Mouse (Mus musculus) midbrain, postnatal 0 days (tissue): ENCODE measurements around the gene Hist1h1c. TPM values are rescaled to one million over a fixed set of nuclear protein-coding genes. Genes with fewer than 3 reads are reported as not detected.
A peak's percentile ranks its signal among the peaks of the same experiment; 100 is the strongest.
"Not testable (repeated sequence)": the region's sequence is repeated elsewhere in the genome, so short reads cannot be mapped to it uniquely, and the experiment has no call there.

Experiments
- ATAC-seq: fragments of 200-750 bp; cut with Nextera tagmentation; 2 replicates; pipeline ENCODE4 v1.8.0; 2017; ENCODE audit warnings: moderate number of reproducible peaks, mild to moderate bottlenecking, moderate TSS enrichment, moderate library complexity; ENCODE audit not compliant: low FRiP score
- DNase-seq: peaks from one replicate; pipeline ENCODE4 v3.0.0-alpha.2; 2015; ENCODE audit warnings: low spot score
- H3K27ac ChIP-seq: fragments of 300-500 bp; sonication (generic); 2 replicates; pipeline ENCODE4 v1.5.1; 2014; ENCODE audit warnings: low read depth, mild to moderate bottlenecking, low read length, mixed read lengths
- H3K27me3 ChIP-seq: fragments of 300-500 bp; sonication (generic); 2 replicates; pipeline ENCODE4 v1.6.1; 2014; ENCODE audit warnings: low read length, control low read depth, mixed read lengths; ENCODE audit not compliant: insufficient read depth
- H3K36me3 ChIP-seq: fragments of 300-500 bp; sonication (generic); 2 replicates; pipeline ENCODE4 v1.6.1; 2014; ENCODE audit warnings: low read length, control low read depth, mixed read lengths; ENCODE audit not compliant: insufficient read depth
- H3K4me1 ChIP-seq: fragments of 300-500 bp; sonication (generic); 2 replicates; pipeline ENCODE4 v1.6.1; 2014; ENCODE audit warnings: mild to moderate bottlenecking, control low read depth, antibody characterized with exemption, low read length, mixed read lengths; ENCODE audit not compliant: insufficient read depth
- H3K4me2 ChIP-seq: fragments of 300-500 bp; sonication (generic); 2 replicates; pipeline ENCODE4 v1.6.1; 2014; ENCODE audit warnings: low read depth, mild to moderate bottlenecking, low read length, mixed read lengths; ENCODE audit not compliant: poor library complexity, severe bottlenecking
- H3K4me3 ChIP-seq: fragments of 300-500 bp; sonication (generic); 2 replicates; pipeline ENCODE4 v1.5.1; 2014; ENCODE audit warnings: low read depth, mild to moderate bottlenecking, low read length, moderate library complexity
- H3K9ac ChIP-seq: fragments of 300-500 bp; sonication (generic); replicated peaks from 2 replicates; pipeline ENCODE4 v1.6.1; 2014; ENCODE audit warnings: mild to moderate bottlenecking, low read length, moderate library complexity, mixed read lengths; ENCODE audit not compliant: poor library complexity, severe bottlenecking
- H3K9me3 ChIP-seq: fragments of 300-500 bp; sonication (generic); 2 replicates; pipeline ENCODE4 v1.6.1; 2016; ENCODE audit warnings: low read length, control low read depth
- CTCF ChIP-seq: IDR thresholded peaks from 2 replicates; pipeline ENCODE4 v1.5.1; 2016; ENCODE audit warnings: antibody characterized with exemption, mild to moderate bottlenecking
- WGBS: fragments of 180-500 bp; shearing (Covaris S2); extraction: QIAGEN DNeasy Blood & Tissue Kit; methylation state at CpG from one replicate; pipeline ENCODE4 v1.1.7; 2014; 5-methylcytosine and 5-hydroxymethylcytosine counted together
- polyA plus RNA-seq: library from polyadenylated mRNA; unstranded; fragments of >200 nt; fragmentation: Nextera tagmentation; extraction: Ambion mirVana; gene quantifications from 2 replicates; pipeline ENCODE4 v1.2.1, GENCODE M21; 2015
- total RNA-seq: library from RNA; depleted of rRNA; stranded (reverse); fragments of >200 nt; gene quantifications from 2 replicates; pipeline ENCODE4 v1.2.3, GENCODE M21; 2014

The Hist1h1c gene
- total and polyA plus RNA-seq, 2 experiments from 2014 or later, result 26.1 to 243 TPM

DNA sequence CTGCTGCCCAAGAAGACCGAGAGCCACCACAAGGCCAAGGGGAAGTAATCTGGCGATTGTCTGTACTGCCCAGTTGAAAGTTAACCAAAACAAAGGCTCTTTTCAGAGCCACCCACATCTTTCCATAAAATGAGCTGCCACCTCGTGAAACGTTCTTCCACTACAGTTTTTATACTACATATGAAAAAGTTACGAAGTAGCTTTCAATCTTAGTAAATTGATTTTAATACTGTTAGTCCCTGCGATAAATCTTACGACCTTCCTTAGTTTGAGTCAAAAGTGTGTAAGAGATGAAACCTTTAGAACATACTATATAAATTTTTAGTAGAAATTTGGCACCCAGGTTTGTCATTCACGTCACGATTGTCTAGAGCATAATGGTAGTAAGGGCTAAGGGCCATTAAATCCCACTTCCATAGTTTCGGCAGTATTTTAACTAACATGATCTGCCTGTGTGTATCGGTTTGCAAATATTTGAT is 12.9 kb downstream of the Hist1h1c start:
- H3K4me2 ChIP-seq, result peak overlapping the region; percentile 68
- H3K4me3 ChIP-seq, result peak overlapping the region; percentile 41
- no peak for DNase-seq
- ATAC-seq, result no peak
- no peak overlapping the region for H3K9ac ChIP-seq
- H3K27me3 ChIP-seq, result no peaks in the 10 kb centered on the region
- no peaks in the 10 kb centered on the region for H3K4me1 ChIP-seq
- H3K27ac ChIP-seq, result peak overlapping the region; percentile 47; the same call in 1 of the 2 replicates
- under 1% methylated on average over 11 of the region's 11 CpGs for WGBS
- no peak for TF ChIP-seq CTCF
- no peaks in the 10 kb centered on the region for H3K36me3 ChIP-seq
- H3K9me3 ChIP-seq, result no peaks in the 10 kb centered on the region

GRCm38 (mm10) chr13:23752067-23752741 is 13.6 kb downstream of the Hist1h1c start, which contains the start of gene Hist1h3b:
Gene Hist1h3b (plus strand): TSS chr13:23752267.
- not testable (repeated sequence) for H3K36me3 ChIP-seq, H3K27me3 ChIP-seq, H3K9me3 ChIP-seq, H3K4me1 ChIP-seq
- ATAC-seq (peak; percentile 75), DNase-seq (peak; percentile 97)
- 0 out of 2 replicates have a peak within 1 kb of the TSS, but pooled peaks have one; percentile 36 for H3K9ac ChIP-seq
- peak within 1 kb of the TSS; percentile 41 for H3K4me3 ChIP-seq
- 1% methylated on average over 14 of the region's 47 CpGs for WGBS
- peak within 1 kb of the TSS; percentile 83 for H3K27ac ChIP-seq
- peak within 1 kb of the TSS; percentile 68 for H3K4me2 ChIP-seq

DNA sequence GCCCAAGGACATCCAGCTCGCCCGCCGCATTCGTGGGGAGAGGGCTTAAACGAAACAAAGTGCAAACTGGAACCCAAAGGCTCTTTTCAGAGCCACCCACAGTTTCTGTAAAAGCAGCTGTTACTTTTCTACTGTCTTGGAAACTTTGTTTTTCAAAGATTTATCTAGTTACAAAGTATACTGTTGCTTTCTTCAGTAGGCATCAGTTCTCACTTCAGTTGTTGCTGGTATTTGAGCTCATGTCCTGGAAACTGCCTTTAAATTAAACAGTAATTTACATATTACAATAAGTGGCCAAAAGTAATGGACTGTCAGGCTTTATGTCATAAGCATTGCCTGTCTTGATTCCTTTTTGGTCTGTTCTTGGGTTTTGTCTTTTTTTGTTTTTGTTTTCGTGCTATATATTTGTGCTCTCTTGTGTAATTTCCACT is 14.1 kb downstream of the Hist1h1c start:
- Histone ChIP-seq H3K27ac (no peak overlapping the region), H3K4me1 (peaks cover 4% of the 10 kb centered on the region; the same call in 1 of the 2 replicates), H3K36me3 (no peaks in the 10 kb centered on the region), H3K9ac (no peak overlapping the region), H3K9me3 (no peaks in the 10 kb centered on the region), H3K4me2 (peak overlapping the region; percentile 36; the same call in 1 of the 2 replicates), H3K4me3 (no peak overlapping the region), H3K27me3 (no peaks in the 10 kb centered on the region)
- 2% methylated on average over 6 of the region's 6 CpGs for WGBS
- TF ChIP-seq CTCF, result no peak
- no peak for DNase-seq
- no peak for ATAC-seq

GRCm38 (mm10) chr13:23753314-23754078 is 14.9 kb downstream of the Hist1h1c start:
- no peak overlapping the region for H3K27ac ChIP-seq
- no peak overlapping the region for H3K4me3 ChIP-seq
- no peak overlapping the region for H3K4me2 ChIP-seq
- DNase-seq (no peak), ATAC-seq (no peak)
- peaks cover 4% of the 10 kb centered on the region; the same call in 1 of the 2 replicates for H3K4me1 ChIP-seq
- TF ChIP-seq CTCF, result no peak
- WGBS, result 53% methylated on average over 4 of the region's 4 CpGs
- no peak overlapping the region for H3K9ac ChIP-seq
- no peaks in the 10 kb centered on the region for H3K9me3 ChIP-seq
- H3K36me3 ChIP-seq, result no peaks in the 10 kb centered on the region
- H3K27me3 ChIP-seq, result no peaks in the 10 kb centered on the region

GRCm38 (mm10) chr13:23755000-23755399 is 16.4 kb downstream of the Hist1h1c start:
- Histone ChIP-seq H3K4me2 (no peak overlapping the region), H3K36me3 (no peaks in the 10 kb centered on the region), H3K9me3 (no peaks in the 10 kb centered on the region), H3K9ac (no peak overlapping the region), H3K4me3 (no peak overlapping the region), H3K4me1 (peaks cover 4% of the 10 kb centered on the region; the same call in 1 of the 2 replicates), H3K27ac (no peak overlapping the region), H3K27me3 (no peaks in the 10 kb centered on the region)
- TF ChIP-seq CTCF, result no peak
- DNase-seq, result no peak
- ATAC-seq, result no peak

DNA sequence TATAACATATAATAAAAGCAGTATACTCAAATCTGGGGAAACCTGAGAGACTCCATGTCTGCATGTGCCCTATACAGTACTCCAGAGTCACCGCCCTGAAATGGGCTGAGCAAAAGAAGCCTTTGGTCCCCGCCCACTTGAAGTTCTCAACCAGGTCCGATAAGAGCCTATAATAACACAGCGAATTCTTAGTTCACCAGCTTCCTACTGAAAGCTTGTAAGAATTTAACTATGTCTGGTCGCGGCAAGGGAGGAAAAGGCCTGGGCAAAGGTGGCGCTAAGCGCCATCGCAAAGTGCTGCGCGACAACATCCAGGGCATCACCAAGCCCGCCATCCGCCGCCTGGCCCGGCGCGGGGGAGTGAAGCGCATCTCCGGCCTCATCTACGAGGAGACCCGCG is 18.2 kb downstream of the Hist1h1c start, which contains the start of gene Hist1h4b:
TSS of gene Hist1h4b (plus strand) at position 224 of the 400 bp plus-strand sequence.
- ATAC-seq, result peak; percentile 71
- peak within 1 kb of the TSS; percentile 33 for H3K9ac ChIP-seq
- H3K4me3 ChIP-seq, result peak within 1 kb of the TSS; percentile 37

More for the DNA sequence above, 18.2 kb downstream of the Hist1h1c start, which contains the start of gene Hist1h4b:
- H3K4me2 ChIP-seq, result peak within 1 kb of the TSS; percentile 57
- TF ChIP-seq CTCF, result no peak; the same call in 1 of the 2 replicates
- H3K27me3 ChIP-seq, result no peaks in the 10 kb centered on the region
- no peaks in the 10 kb centered on the region for H3K9me3 ChIP-seq
- under 1% methylated on average over 11 of the region's 22 CpGs for WGBS
- peak within 1 kb of the TSS; percentile 70 for H3K27ac ChIP-seq
- H3K4me1 ChIP-seq, result peaks cover 4% of the 10 kb centered on the region; the same call in 1 of the 2 replicates
- DNase-seq, result peak; percentile 97
- no peaks in the 10 kb centered on the region for H3K36me3 ChIP-seq
